Mouse (Mus musculus) neural tube, embryonic 15.5 days (tissue): ENCODE data around the gene Hpd. TPM values are rescaled to one million over a fixed set of nuclear protein-coding genes. Genes with fewer than 3 reads are reported as not detected.
"Not testable (repeated sequence)": the region's sequence is repeated elsewhere in the genome, so short reads cannot be mapped to it uniquely, and the experiment has no call there.

Experiments used
- ATAC-seq: fragments of 200-750 bp; cut with Nextera tagmentation; 2 replicates; pipeline ENCODE4 v1.8.0; 2017; ENCODE audit warnings: mild to moderate bottlenecking, moderate TSS enrichment, moderate library complexity; ENCODE audit not compliant: low FRiP score
- H3K27ac ChIP-seq: fragments of 300-500 bp; sonication (generic); replicated peaks from 2 replicates; pipeline ENCODE4 v1.5.1; 2015; ENCODE audit warnings: mild to moderate bottlenecking, inconsistent platforms
- H3K27me3 ChIP-seq: fragments of 300-500 bp; sonication (generic); replicated peaks from 2 replicates; pipeline ENCODE4 v1.6.1; 2015; ENCODE audit warnings: inconsistent platforms
- H3K36me3 ChIP-seq: fragments of 300-500 bp; sonication (generic); 2 replicates; pipeline ENCODE4 v1.6.1; 2015; ENCODE audit warnings: inconsistent platforms
- H3K4me1 ChIP-seq: fragments of 300-500 bp; sonication (generic); 2 replicates; pipeline ENCODE4 v1.6.1; 2015; ENCODE audit warnings: inconsistent platforms
- H3K4me2 ChIP-seq: fragments of 300-500 bp; sonication (generic); 2 replicates; pipeline ENCODE4 v1.6.1; 2015; ENCODE audit warnings: inconsistent platforms, mild to moderate bottlenecking, moderate library complexity
- H3K4me3 ChIP-seq: fragments of 300-500 bp; sonication (generic); replicated peaks from 2 replicates; pipeline ENCODE4 v1.5.1; 2015; ENCODE audit warnings: mild to moderate bottlenecking, inconsistent platforms
- H3K9ac ChIP-seq: fragments of 300-500 bp; sonication (generic); replicated peaks from 2 replicates; pipeline ENCODE4 v1.6.1; 2015; ENCODE audit warnings: mild to moderate bottlenecking, inconsistent platforms
- H3K9me3 ChIP-seq: fragments of 300-500 bp; sonication (generic); replicated peaks from 2 replicates; pipeline ENCODE4 v1.6.1; 2016; ENCODE audit warnings: inconsistent platforms
- WGBS: fragments of 180-500 bp; shearing (Covaris S2); methylation state at CpG from one replicate; pipeline ENCODE4 v1.1.7; 2015; ENCODE audit warnings: mixed read lengths; 5-methylcytosine and 5-hydroxymethylcytosine counted together
- polyA plus RNA-seq: library from polyadenylated mRNA; unstranded; fragments of >200 nt; fragmentation: Nextera tagmentation; extraction: Ambion mirVana; gene quantifications from 2 replicates; pipeline ENCODE4 v1.2.1, GENCODE M21; 2015

Gene Hpd
- polyA plus RNA-seq, 1 experiment from 2014 or later: not detected

- H3K4me2 ChIP-seq: no peak overlapping the region
- no peaks in the 10 kb centered on the region for H3K27me3 ChIP-seq
- H3K27ac ChIP-seq: no peak overlapping the region
- no peaks in the 10 kb centered on the region for H3K4me1 ChIP-seq
- H3K9ac ChIP-seq: no peak overlapping the region
- no peaks in the 10 kb centered on the region for H3K9me3 ChIP-seq
- no peak overlapping the region for H3K4me3 ChIP-seq
- 81% methylated on average over 7 of the region's 7 CpGs for WGBS
- H3K36me3 ChIP-seq: no peaks in the 10 kb centered on the region
- ATAC-seq: no peak
Observed at GRCm38 (mm10) chr5:123201523-123201892, 19.0 kb upstream of the Hpd start.

- H3K27ac ChIP-seq, H3K4me2 ChIP-seq, H3K4me3 ChIP-seq, H3K9ac ChIP-seq, H3K9me3 ChIP-seq, ATAC-seq, H3K36me3 ChIP-seq, H3K4me1 ChIP-seq, H3K27me3 ChIP-seq: not testable (repeated sequence)
- 88% methylated on average over 6 of the region's 7 CpGs for WGBS
Observed at GRCm38 (mm10) chr5:123200816-123201522, 18.4 kb upstream of the Hpd start.

GRCm38 (mm10) chr5:123198523-123198922 is 16.0 kb upstream of the Hpd start:
- Histone ChIP-seq H3K9ac (no peak overlapping the region), H3K4me2 (no peak overlapping the region), H3K9me3 (no peaks in the 10 kb centered on the region), H3K27ac (no peak overlapping the region), H3K4me3 (no peak overlapping the region), H3K36me3 (no peaks in the 10 kb centered on the region), H3K27me3 (no peaks in the 10 kb centered on the region), H3K4me1 (no peaks in the 10 kb centered on the region)
- no peak for ATAC-seq
- WGBS: 94% methylated on average over 4 of the region's 4 CpGs

- 73% methylated on average over 4 of the region's 4 CpGs for WGBS
Observed at GRCm38 (mm10) chr5:123196746-123197145, 14.2 kb upstream of the Hpd start.

GRCm38 (mm10) chr5:123195500-123196000 is 13.0 kb upstream of the Hpd start:
- H3K4me1 ChIP-seq: no peaks in the 10 kb centered on the region
- H3K9ac ChIP-seq: no peak overlapping the region
- H3K27me3 ChIP-seq: no peaks in the 10 kb centered on the region
- H3K4me3 ChIP-seq: no peak overlapping the region
- no peak for ATAC-seq
- no peak overlapping the region for H3K27ac ChIP-seq
- no peaks in the 10 kb centered on the region for H3K9me3 ChIP-seq
- H3K36me3 ChIP-seq: no peaks in the 10 kb centered on the region
- 92% methylated on average over 16 of the region's 16 CpGs for WGBS
- no peak overlapping the region for H3K4me2 ChIP-seq

More at GRCm38 (mm10) chr5:123196746-123197145, 14.2 kb upstream of the Hpd start:
- no peak overlapping the region for H3K4me2 ChIP-seq
- no peak for ATAC-seq
- H3K4me1 ChIP-seq: no peaks in the 10 kb centered on the region
- no peaks in the 10 kb centered on the region for H3K36me3 ChIP-seq
- H3K9me3 ChIP-seq: no peaks in the 10 kb centered on the region
- no peaks in the 10 kb centered on the region for H3K27me3 ChIP-seq
- H3K27ac ChIP-seq: no peak overlapping the region
- no peak overlapping the region for H3K4me3 ChIP-seq
- H3K9ac ChIP-seq: no peak overlapping the region

- Histone ChIP-seq H3K9me3 (no peaks in the 10 kb centered on the region), H3K4me2 (no peak overlapping the region), H3K9ac (no peak overlapping the region), H3K4me3 (no peak overlapping the region), H3K27ac (no peak overlapping the region), H3K36me3 (no peaks in the 10 kb centered on the region), H3K27me3 (no peaks in the 10 kb centered on the region), H3K4me1 (no peaks in the 10 kb centered on the region)
- 86% methylated on average over 6 of the region's 6 CpGs for WGBS
- no peak for ATAC-seq
Observed at GRCm38 (mm10) chr5:123194856-123195255, 12.3 kb upstream of the Hpd start.

GRCm38 (mm10) chr5:123193436-123193835 is 10.9 kb upstream of the Hpd start:
- Histone ChIP-seq H3K36me3 (no peaks in the 10 kb centered on the region), H3K9ac (no peak overlapping the region), H3K27me3 (no peaks in the 10 kb centered on the region), H3K4me1 (no peaks in the 10 kb centered on the region), H3K4me3 (no peak overlapping the region), H3K9me3 (no peaks in the 10 kb centered on the region), H3K27ac (no peak overlapping the region), H3K4me2 (no peak overlapping the region)
- no peak for ATAC-seq
- 88% methylated on average over 5 of the region's 5 CpGs for WGBS

GRCm38 (mm10) chr5:123192606-123193150 is 10.2 kb upstream of the Hpd start:
- 50% methylated on average over 9 of the region's 9 CpGs for WGBS
- H3K4me1 ChIP-seq: no peaks in the 10 kb centered on the region

GRCm38 (mm10) chr5:123191427-123191826 is 8.9 kb upstream of the Hpd start:
- Histone ChIP-seq H3K27me3 (no peaks in the 10 kb centered on the region), H3K4me2 (no peak overlapping the region), H3K9me3 (no peaks in the 10 kb centered on the region), H3K9ac (no peak overlapping the region), H3K36me3 (no peaks in the 10 kb centered on the region), H3K4me1 (no peaks in the 10 kb centered on the region), H3K4me3 (no peak overlapping the region), H3K27ac (no peak overlapping the region)
- no peak for ATAC-seq
- WGBS: 84% methylated on average over 6 of the region's 6 CpGs

More at GRCm38 (mm10) chr5:123192606-123193150, 10.2 kb upstream of the Hpd start:
- Histone ChIP-seq H3K9ac (no peak overlapping the region), H3K36me3 (no peaks in the 10 kb centered on the region), H3K27ac (no peak overlapping the region), H3K27me3 (no peaks in the 10 kb centered on the region), H3K9me3 (no peaks in the 10 kb centered on the region), H3K4me2 (no peak overlapping the region), H3K4me3 (no peak overlapping the region)
- no peak for ATAC-seq

GRCm38 (mm10) chr5:123190912-123191311 is 8.4 kb upstream of the Hpd start:
- Histone ChIP-seq H3K27me3 (no peaks in the 10 kb centered on the region), H3K4me1 (no peaks in the 10 kb centered on the region), H3K4me3 (no peak overlapping the region), H3K4me2 (no peak overlapping the region), H3K9me3 (no peaks in the 10 kb centered on the region), H3K36me3 (no peaks in the 10 kb centered on the region), H3K9ac (no peak overlapping the region), H3K27ac (no peak overlapping the region)
- ATAC-seq: no peak
- 83% methylated on average over 3 of the region's 3 CpGs for WGBS

- H3K4me3 ChIP-seq: no peak overlapping the region
- 93% methylated on average over 3 of the region's 3 CpGs for WGBS
- no peak overlapping the region for H3K27ac ChIP-seq
- no peaks in the 10 kb centered on the region for H3K36me3 ChIP-seq
- H3K4me1 ChIP-seq: no peaks in the 10 kb centered on the region
- H3K9me3 ChIP-seq: no peaks in the 10 kb centered on the region
- H3K9ac ChIP-seq: no peak overlapping the region
- H3K27me3 ChIP-seq: no peaks in the 10 kb centered on the region
- H3K4me2 ChIP-seq: no peak overlapping the region
- ATAC-seq: no peak
Observed at GRCm38 (mm10) chr5:123187306-123187705, 4.8 kb upstream of the Hpd start.

GRCm38 (mm10) chr5:123185966-123186365 is 3.4 kb upstream of the Hpd start:
- no peak overlapping the region for H3K4me2 ChIP-seq
- no peaks in the 10 kb centered on the region for H3K36me3 ChIP-seq
- no peak for ATAC-seq
- H3K27ac ChIP-seq: no peak overlapping the region
- 61% methylated on average over 6 of the region's 6 CpGs for WGBS
- H3K4me3 ChIP-seq: no peak overlapping the region
- H3K9ac ChIP-seq: no peak overlapping the region
- no peaks in the 10 kb centered on the region for H3K9me3 ChIP-seq
- H3K4me1 ChIP-seq: no peaks in the 10 kb centered on the region
- no peaks in the 10 kb centered on the region for H3K27me3 ChIP-seq
